Comparison of ENCODE assay signal across 8 mouse cellular contexts in the genomic region with DNA sequence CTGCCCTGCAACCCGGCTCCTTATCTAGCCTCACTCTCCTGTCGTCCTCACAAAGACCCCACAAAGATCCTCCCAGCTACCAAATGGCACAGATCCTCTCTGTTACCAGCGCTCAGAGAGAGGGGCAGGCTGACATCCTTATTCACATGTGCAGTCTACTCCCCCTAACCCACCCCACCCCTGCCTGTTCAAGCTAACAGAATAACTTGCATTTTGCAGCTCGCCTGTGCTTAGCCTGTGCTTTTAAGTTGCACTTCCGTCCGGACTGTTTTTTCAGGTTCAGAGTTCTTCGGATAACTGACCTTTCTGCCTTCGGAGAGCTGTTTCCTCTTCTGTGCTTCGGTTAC. TPM values are rescaled to one million over a fixed set of nuclear protein-coding genes. Genes with fewer than 3 reads are reported as not detected.
A peak's percentile ranks its signal among the peaks of the same experiment; 100 is the strongest.
DNase-seq lines count a peak whose midpoint lies in the region; ATAC-seq and TF ChIP-seq lines count a peak whose summit lies in the region.

No protein-coding gene starts in this region.

- H3K4me2 ChIP-seq in forebrain, embryonic 12.5 days: peak overlapping the region; percentile 68
- H3K4me2 ChIP-seq in limb, embryonic 11.5 days (ENCODE audit: low read depth, severe bottlenecking): peak overlapping the region; percentile 61
- H3K4me2 ChIP-seq in neural tube, embryonic 14.5 days (ENCODE audit: low read depth, low read length): peak overlapping the region; percentile 62

- no peak for TF ChIP-seq CTCF in lung, adult 2 months (IDR thresholded peaks at IDR 0.05; ENCODE audit: insufficient read depth, low read length)

- peak overlapping the region; percentile 30; the same call in 1 of the 2 replicates for H3K9ac ChIP-seq in forebrain, embryonic 12.5 days
- H3K9ac ChIP-seq in limb, embryonic 11.5 days (ENCODE audit: low read length): peak overlapping the region; percentile 44
- H3K9ac ChIP-seq in neural tube, embryonic 14.5 days (replicated peaks; ENCODE audit: low read depth, low read length): peak overlapping the region; percentile 0; the same call in 1 of the 2 replicates

- H3K27me3 ChIP-seq in forebrain, embryonic 12.5 days: 0 out of 2 replicates have a peak, but pooled peaks cover 8% of the 10 kb centered on the region
- H3K27me3 ChIP-seq in limb, embryonic 11.5 days (ENCODE audit: control insufficient read depth, insufficient read depth, low read length): no peaks in the 10 kb centered on the region
- no peaks in the 10 kb centered on the region for H3K27me3 ChIP-seq in neural tube, embryonic 14.5 days (ENCODE audit: control insufficient read depth, insufficient read depth, low read length)

- no peak for TF ChIP-seq POLR2A in lung, adult 2 months (IDR thresholded peaks at IDR 0.05; ENCODE audit: borderline replicate concordance, extremely low read depth, low read depth, low read length)

- no peak; the same call in 1 of the 2 replicates for ATAC-seq in forebrain, embryonic 12.5 days (ENCODE audit: low FRiP score)
- ATAC-seq in limb, embryonic 11.5 days (ENCODE audit: insufficient number of reproducible peaks, low FRiP score, low TSS enrichment, low read depth): no peak; the same call in 1 of the 2 replicates
- ATAC-seq in neural tube, embryonic 14.5 days (ENCODE audit: low read depth): no peak; the same call in 1 of the 2 replicates

- 1% methylated on average over 9 of the region's 9 CpGs for WGBS in lung, adult 2 months
- WGBS in forebrain, embryonic 12.5 days: 1% methylated on average over 9 of the region's 9 CpGs
- 3% methylated on average over 9 of the region's 9 CpGs for WGBS in limb, embryonic 11.5 days
- WGBS in neural tube, embryonic 14.5 days: under 1% methylated on average over 9 of the region's 9 CpGs

- H3K27ac ChIP-seq in forebrain, embryonic 12.5 days: no peak overlapping the region
- no peak overlapping the region for H3K27ac ChIP-seq in limb, embryonic 11.5 days (replicated peaks; ENCODE audit: low read depth, low read length)
- H3K27ac ChIP-seq in neural tube, embryonic 14.5 days (ENCODE audit: low read depth, low read length): no peak overlapping the region

- no peaks in the 10 kb centered on the region; the same call in 1 of the 2 replicates for H3K4me1 ChIP-seq in lung, adult 2 months (ENCODE audit: control insufficient read depth, insufficient read depth, low read length)
- H3K4me1 ChIP-seq in forebrain, embryonic 12.5 days: peaks cover 11% of the 10 kb centered on the region
- H3K4me1 ChIP-seq in limb, embryonic 11.5 days (ENCODE audit: control insufficient read depth, insufficient read depth, low read length): no peaks in the 10 kb centered on the region; the same call in 1 of the 2 replicates
- H3K4me1 ChIP-seq in neural tube, embryonic 14.5 days (ENCODE audit: control insufficient read depth, insufficient read depth, low read length): no peaks in the 10 kb centered on the region

- no peaks in the 10 kb centered on the region for H3K36me3 ChIP-seq in forebrain, embryonic 12.5 days (replicated peaks)
- no peaks in the 10 kb centered on the region for H3K36me3 ChIP-seq in limb, embryonic 11.5 days (ENCODE audit: control insufficient read depth, insufficient read depth, low read length)
- H3K36me3 ChIP-seq in neural tube, embryonic 14.5 days (ENCODE audit: control insufficient read depth, insufficient read depth, low read length): no peaks in the 10 kb centered on the region

- no peak for DNase-seq in lung, adult 2 months
- DNase-seq in lung, postnatal 10 days: no peak
- no peak for DNase-seq in limb, embryonic 11.5 days (ENCODE audit: low spot score)
- no peak for DNase-seq in B cell, adult 2 months
- no peak for DNase-seq in urinary bladder, postnatal 10 days (ENCODE audit: low spot score)
- DNase-seq in adrenal gland, postnatal 4 days (ENCODE audit: low spot score in 2 of 2): no peak

- peak overlapping the region; percentile 12 for H3K4me3 ChIP-seq in lung, adult 2 months (replicated peaks; ENCODE audit: extremely low read depth, low read depth, low read length)
- peak overlapping the region; percentile 41 for H3K4me3 ChIP-seq in forebrain, embryonic 12.5 days (replicated peaks)
- H3K4me3 ChIP-seq in limb, embryonic 11.5 days (ENCODE audit: low read depth, low read length): peak overlapping the region; percentile 39
- H3K4me3 ChIP-seq in neural tube, embryonic 14.5 days (ENCODE audit: low read depth, low read length): peak overlapping the region; percentile 35

- no peaks in the 10 kb centered on the region for H3K9me3 ChIP-seq in forebrain, embryonic 12.5 days
- H3K9me3 ChIP-seq in limb, embryonic 11.5 days (ENCODE audit: control insufficient read depth, low read length): no peaks in the 10 kb centered on the region
- no peaks in the 10 kb centered on the region for H3K9me3 ChIP-seq in neural tube, embryonic 14.5 days (ENCODE audit: control insufficient read depth, low read length)

RNA-seq across cellular contexts. Expression of gene Ccdc158, which starts 0.5 kb away (rescaled TPM):
- polyA plus RNA-seq in lung, adult 2 months (2012; rRNA removed): 0.33 and 0.37 TPM in 2 replicates
- 0.56 and 0.72 TPM in 2 replicates for polyA plus RNA-seq in forebrain, embryonic 12.5 days (2016; fragmentation: Nextera tagmentation; extraction: Ambion mirVana)
- polyA plus RNA-seq in limb, embryonic 11.5 days (2014; fragmentation: Nextera tagmentation; extraction: Ambion mirVana): 0.62 and 0.69 TPM in 2 replicates
- 0.70 and 0.80 TPM in 2 replicates for polyA plus RNA-seq in neural tube, embryonic 14.5 days (2014; fragmentation: Nextera tagmentation; extraction: Ambion mirVana)
- total RNA-seq in adrenal gland, postnatal 4 days (2021): under 1 TPM; 0.48 to 0.64 TPM

RNA-seq across cellular contexts. Expression of gene Shroom3, which starts 7.7 kb away (rescaled TPM):
- polyA plus RNA-seq in lung, adult 2 months (2012; rRNA removed): 63.6 and 70.0 TPM in 2 replicates
- polyA plus RNA-seq in forebrain, embryonic 12.5 days (2016; fragmentation: Nextera tagmentation; extraction: Ambion mirVana): 6.4 and 6.6 TPM in 2 replicates
- polyA plus RNA-seq in limb, embryonic 11.5 days (2014; fragmentation: Nextera tagmentation; extraction: Ambion mirVana): 3.8 and 5.8 TPM in 2 replicates
- 2.9 and 3.3 TPM in 2 replicates for polyA plus RNA-seq in neural tube, embryonic 14.5 days (2014; fragmentation: Nextera tagmentation; extraction: Ambion mirVana)
- 10 to 100 TPM in 1 of 2 experiments, 1 to 10 TPM in 1; 10.0 to 15.0 TPM for total RNA-seq in adrenal gland, postnatal 4 days (2021)
